Mouse (Mus musculus) frontal cortex, adult 2 months (tissue): ENCODE results near the gene Fam111a. TPM values are rescaled to one million over a fixed set of nuclear protein-coding genes. Genes with fewer than 3 reads are reported as not detected.
"Not testable (repeated sequence)": the region's sequence is repeated elsewhere in the genome, so short reads cannot be mapped to it uniquely, and the experiment has no call there.

Source experiments
- DNase-seq, 2 experiments: peaks; one replicate each; pipeline ENCODE4 v3.0.0; 2022; ENCODE audit warnings: low spot score in 1 of 2; ENCODE audit errors: extremely low spot score in 1 of 2
- polyA plus RNA-seq: library from polyadenylated mRNA; depleted of rRNA; stranded (reverse); fragments of >200 nt; gene quantifications from 2 replicates; pipeline ENCODE4 v1.2.3, GENCODE M21; 2012; rRNA removed

The Fam111a gene
- polyA plus RNA-seq: 1.1 and 1.3 TPM in 2 replicates

DNA sequence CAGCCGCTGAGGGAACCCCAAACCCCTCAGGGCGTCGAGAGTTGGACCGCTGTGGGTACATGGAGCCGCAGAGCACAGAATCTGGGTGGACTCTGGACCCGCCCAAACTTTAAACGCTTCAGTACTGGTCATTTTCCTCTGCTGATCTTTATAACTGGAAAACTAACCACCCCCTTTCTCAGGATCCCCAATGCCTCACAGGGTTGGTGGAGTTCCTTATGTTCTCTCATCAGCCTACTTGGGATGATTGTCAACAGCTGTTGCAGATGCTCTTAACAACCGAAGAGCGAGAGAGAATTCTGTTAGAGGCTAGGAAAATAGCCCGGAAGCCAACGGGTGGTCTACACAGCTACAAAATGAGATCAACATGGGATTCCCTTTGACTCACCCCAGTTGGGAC lies at the start of gene Fam111a:
Gene Fam111a (plus strand): TSS at position 301 of the 400 bp plus-strand sequence.
- DNase-seq: not testable (repeated sequence)

DNA sequence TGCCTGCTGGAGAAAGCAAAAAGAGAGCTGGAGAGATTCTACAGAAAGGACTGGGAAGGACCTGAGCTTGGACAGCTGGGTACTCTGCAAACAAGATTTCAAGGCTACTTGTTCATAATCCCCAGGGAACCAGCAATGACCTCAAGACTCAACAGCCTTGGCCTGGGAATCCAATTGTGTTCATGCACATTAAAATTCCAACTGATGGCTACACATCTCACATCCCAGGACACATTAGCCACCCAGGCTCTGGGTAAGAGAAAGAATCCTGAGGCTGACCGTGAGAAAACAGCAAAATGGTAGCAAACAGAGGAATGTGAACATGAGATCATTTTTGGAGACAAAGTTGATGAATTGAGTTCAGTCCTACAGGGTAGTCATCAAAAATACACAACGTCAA lies 49.3 kb upstream of the Fam111a start:
- no peak for DNase-seq

- no peak for DNase-seq
Observed at GRCm38 (mm10) chr19:12497909-12498308, 47.6 kb upstream of the Fam111a start.

DNA sequence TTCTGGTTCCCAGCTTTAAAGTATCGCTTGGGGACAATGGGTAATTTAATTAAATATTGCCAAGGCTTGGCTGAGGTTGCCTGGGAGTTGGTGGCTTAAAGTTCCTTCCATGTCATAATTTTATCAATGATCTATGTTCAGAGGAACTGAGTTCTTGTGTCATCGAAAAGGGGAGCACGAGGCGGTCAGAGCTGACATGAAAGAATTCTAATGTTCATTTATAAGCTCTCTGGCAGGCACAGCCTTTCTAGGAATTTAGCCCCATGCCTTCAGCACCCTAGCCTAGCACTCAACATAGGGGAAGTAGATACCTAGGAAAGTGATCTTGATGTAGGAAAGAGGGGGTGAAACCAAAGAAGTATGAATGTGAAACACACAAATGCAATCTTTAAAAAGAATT lies 47.2 kb upstream of the Fam111a start:
- DNase-seq: no peak

DNA sequence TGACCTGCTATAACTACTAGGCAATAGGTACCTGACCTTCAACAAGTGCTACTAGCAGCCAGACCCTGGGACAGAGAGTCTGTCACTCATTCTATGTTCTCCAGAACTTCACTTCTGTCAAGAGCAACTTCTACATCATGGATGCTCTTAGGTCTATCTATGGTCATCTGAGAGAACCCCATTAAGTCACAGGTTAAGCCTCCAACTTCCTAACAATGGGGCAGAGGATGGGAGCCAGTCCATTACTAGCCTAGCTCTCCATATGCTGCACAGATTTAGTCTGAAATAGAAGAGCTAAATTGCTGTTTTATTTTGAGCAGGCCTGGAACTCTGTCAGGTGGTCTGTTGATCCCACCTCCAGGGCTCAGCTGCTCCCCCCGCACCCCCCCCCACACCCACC lies 46.6 kb upstream of the Fam111a start:
- no peak for DNase-seq

DNA sequence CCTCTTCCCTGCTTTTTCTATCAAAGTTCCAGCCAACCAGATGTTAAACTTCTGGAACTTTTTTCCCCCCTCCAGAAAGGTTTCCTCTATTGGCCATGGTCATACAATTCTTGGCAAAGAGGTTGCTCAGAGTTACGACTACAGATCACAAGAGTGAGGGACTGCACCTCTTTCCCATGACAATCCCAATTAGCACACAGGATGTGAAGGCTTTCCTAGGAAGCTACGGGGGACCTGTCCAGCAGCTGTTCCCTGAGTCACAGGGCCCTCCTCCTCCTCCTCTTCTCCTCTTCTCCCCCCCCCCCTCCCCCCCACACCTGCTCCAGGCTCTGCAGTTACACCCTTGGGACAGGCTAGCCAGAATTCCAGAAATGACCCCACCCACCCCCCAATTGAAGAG lies 46.1 kb upstream of the Fam111a start:
- no peak for DNase-seq

GRCm38 (mm10) chr19:12500124-12500523 lies 45.4 kb upstream of the Fam111a start:
- peak; percentile 78 to 83 for DNase-seq

- no peak for DNase-seq
Observed at GRCm38 (mm10) chr19:12500881-12501311, 44.6 kb upstream of the Fam111a start.

DNA sequence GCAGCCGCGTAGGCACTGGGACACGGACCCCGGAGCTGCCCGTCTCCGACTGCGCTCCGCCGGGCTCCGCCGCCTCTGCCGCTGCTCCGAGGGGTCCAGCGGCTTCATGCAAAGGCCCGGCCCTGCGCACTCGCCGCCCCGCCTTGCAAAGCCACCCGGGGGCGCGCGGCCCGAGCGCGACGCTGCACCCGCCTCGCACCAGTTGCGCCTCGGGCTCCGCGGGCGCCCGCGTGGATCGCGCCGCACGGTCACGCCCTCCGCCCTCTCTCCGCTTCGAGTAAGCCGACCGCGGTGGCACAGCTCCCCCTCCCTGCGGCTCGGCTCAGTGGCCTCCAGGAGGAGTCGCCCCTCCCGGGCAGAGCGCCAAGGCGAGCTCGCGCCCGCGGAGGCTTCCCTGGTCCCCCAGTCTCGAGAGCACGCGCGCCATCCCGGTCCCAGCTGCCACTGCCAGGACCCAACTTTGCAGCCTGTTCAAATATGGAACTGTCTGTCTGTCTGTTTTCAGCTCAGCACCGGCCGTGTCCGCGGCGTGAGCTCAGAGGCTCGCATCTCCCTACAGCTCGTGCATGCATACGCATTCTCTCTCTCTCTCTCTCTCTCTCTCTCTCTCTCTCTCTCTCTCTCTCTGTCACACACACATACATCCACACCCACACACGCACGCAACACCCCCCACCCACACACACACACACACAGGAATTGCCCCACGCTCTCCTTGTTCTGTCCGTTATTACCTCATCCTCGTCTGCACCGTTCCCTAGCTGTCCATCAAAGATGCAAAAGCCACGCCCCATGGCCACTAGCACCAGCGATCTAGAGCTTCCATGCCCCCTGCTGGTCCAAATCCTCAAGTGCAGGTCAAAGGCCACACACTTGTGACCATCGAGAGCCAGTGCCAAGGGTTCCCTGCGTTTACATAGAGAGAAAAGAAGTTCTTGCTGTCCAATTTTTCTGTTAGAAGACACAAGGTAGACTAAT lies 43.9 kb upstream of the Fam111a start, which contains the start of gene Dtx4:
Gene Dtx4 (minus strand): TSS at position 85 of the 978 bp plus-strand sequence.
- peak; percentile 88 to 98 for DNase-seq

DNA sequence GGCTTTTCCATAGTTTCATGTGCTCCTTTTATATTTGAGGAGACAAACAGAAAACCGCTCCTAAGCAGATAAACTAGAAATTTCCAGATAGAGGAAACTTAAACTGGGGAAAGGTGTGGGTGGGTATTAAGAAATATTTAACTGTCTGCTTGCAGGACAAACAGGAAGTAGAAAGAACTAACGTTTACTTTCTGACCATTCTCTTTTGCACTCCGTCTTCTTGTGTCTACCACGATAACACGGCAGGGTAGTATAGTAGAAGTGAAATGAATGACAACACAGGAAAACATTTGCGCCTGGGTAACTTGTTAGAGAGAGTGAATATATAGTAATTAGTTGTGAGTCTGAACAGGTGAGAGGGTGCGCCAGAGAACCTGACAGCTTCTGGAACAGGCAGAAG lies 42.8 kb upstream of the Fam111a start:
- DNase-seq: no peak

DNA sequence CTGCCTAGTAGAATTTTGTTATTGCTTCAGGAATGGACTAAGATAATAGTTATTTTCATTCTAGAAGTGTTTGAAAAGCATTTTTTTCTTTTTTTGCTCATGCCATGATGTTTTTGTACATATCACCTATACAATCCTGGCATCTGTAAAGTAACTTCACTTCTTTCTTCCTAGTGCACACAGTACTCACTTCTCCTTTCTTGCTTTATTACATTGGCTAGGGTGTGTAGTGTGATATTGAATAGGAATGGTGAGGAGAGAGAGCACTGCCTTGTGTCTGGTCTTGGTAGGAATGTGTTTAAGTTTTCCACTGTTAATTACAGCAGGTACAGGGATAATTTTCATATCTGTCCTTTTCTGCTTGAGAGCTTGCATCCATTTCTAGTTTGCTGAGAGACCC lies 30.9 kb upstream of the Fam111a start:
- DNase-seq: no peak

DNA sequence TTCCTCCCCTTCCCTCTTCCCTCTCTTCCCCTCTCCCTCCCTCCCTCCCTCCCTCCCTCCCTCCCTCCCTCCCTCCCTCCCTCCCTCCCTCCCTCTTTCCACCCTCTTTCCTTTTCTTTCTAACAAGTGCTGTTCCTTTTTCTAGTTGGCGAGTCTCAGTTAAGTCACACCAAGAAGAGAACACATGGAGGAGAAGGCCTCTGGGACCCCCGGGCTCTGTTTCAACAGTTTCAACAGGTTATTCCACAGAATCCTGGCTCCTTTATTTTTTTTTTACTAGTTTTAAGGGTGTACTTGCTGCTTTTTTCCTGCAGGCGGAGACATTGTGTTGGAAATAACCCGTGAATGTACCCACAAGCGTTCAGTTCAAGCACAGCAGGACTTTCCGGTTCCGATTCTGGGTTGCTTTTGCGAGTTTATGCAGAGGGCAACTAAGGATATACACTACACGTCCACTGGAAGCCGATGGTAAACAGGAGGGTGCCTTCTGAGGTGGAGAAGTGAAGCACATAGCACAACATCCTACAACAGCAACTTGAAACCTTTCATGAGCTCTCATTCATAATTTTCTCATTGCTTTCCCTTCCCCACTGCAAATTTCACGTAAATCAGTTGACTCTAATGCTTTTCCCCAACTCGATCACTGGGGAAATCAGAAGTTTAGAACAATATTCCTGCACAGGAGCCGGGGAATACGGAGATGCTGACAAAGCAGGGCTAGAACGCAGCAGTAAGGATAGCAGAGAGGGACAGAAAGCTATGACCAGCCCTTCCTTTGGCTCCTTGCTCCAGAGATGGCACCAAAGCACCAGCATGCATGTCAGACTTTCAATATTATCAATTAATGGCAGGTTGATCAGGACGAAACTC lies 27.6 kb upstream of the Fam111a start:
- DNase-seq: peak; percentile 44 to 83

DNA sequence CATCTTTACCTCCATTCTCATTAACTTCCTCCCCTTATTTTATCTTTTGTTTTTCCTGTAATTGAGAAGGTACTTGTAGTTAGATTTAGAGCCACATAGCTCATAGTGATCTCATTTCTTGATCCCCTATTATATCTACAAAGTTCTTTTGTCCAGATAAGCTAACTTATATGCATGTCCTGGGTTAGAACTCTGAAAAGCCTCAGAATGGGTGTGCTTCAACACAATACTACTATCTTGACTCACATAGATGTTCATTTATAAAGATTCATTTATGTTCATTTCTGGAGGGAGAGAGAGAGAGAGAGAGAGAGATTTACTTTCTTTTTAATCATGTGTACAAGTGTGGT lies 27.0 kb upstream of the Fam111a start:
- no peak for DNase-seq

DNA sequence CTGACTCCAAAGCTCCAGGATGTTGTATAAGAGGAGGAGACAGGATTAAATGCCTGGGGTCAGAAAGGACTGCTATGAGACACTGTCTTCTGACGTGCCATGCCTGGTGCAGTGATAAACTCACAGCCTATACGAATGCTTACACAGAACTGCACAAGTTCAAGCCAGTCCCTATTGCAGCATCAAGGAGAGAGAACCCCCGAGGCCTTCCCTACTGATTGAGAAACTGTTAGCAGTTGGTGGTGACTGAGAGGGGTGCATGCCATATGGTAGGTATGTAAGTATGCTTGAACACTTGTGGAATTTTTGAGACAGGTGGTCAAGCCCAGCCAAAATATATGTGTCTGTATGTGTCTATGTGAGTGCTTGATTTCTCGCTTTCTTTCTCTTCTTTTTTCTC lies 22.2 kb upstream of the Fam111a start:
- DNase-seq: no peak

- no peak for DNase-seq
Observed at GRCm38 (mm10) chr19:12537168-12537567, 8.4 kb upstream of the Fam111a start.

DNA sequence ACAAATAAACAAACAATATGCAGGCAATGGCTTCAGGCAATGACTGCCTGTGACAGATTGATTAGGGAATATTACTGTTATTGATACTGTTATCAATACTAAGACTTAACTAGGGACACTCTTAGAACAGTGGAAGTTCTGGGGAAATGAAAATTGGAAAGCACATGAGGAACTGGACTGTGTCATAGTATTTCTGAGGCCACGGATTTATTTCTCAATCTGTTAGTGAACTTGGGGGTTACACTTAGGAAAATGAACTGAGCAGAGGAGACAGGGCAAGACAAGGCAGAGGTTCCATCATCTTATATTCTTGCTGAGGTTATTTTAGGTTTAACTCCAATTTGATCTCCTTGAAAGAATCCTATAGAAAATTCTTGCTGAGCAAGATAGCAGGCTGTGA lies 5.6 kb upstream of the Fam111a start:
- DNase-seq: no peak

DNA sequence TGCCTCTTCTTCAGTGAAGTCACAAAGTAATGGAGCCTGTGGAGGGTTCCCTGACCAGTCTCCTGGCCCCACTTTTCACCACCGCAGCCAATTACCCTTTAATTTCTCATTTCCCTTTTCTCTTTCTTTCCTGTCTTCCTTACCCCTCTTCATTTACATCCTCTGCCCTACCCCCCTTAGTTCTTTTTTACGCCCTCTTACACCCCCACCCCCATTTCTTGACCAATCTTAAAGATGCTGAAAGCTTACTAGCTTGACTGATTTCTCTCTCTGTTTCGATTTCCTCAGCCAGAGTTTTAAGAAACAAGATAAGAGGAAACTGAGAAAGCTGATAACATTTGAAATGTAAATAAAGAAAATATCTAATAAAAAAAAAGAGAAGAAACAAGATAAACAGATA lies 4.8 kb upstream of the Fam111a start:
- DNase-seq: no peak

DNA sequence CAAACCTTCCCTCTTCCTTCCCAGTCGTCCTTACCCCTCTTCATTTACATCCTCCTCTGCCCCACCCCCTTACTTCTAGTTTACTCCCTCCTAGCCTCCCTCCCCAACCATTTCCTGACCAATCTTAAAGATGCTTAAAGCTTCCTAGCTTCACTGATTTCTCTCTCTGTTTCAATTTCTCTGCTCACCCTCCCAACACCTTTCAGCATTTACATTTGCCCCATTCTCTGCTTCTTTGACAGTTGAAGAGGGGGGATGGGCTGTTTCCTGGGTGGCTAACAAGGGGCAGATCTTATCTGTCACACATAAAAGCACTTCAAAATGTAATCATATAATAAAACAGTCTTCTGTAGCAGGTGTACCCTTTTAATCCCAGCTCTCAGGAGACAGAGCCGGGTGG lies 3.9 kb upstream of the Fam111a start:
- no peak for DNase-seq

- DNase-seq: no peak
Observed at GRCm38 (mm10) chr19:12549166-12549565, 3.6 kb downstream of the Fam111a start.

DNA sequence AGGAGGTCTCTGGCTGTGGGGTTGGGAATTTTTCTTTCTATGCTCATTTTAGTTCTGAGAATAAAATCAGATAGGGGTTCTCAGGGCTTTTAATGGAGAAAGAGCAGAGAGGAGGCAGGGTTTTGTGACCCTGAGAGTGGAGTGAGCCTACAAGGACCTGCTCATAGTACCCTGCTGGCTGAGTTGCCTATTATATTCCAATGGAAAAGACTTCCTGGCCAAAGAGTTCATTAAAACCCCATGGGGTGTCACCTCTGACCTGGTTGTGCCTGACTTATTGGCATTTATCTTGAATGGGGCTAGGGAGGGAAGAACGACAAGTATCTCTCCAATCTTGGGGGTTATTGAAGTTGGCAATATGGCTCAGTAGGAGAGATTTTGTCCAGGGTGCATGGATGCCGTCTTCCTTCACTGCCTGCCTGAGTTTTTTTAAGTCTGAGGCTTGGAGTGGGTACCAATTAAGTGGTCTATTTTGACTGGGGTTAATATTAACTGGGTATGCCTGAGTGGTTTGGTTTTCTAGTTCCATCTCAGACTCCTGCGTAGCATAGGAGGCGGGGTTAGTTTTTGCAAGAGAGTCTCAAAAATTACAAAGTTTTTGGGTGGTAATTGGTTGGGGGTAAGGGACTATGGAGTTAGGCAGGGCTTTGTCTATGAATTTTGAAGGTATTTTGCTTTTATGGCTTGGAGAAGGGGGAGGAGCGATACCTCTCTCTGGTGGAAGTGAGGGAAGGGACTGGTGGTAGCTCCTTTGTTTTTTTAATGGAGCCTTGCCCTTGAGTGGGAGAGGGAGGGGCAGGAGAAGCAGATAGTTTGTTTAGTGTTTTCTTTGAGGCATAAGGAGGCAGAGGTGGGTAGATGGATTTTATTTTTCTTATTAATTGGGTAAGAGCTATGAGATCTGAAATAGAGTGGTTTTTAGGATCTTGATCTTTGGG lies 4.7 kb downstream of the Fam111a start:
- no peak for DNase-seq
